8 mouse cellular contexts compared by ENCODE assay signal in the genomic region with DNA sequence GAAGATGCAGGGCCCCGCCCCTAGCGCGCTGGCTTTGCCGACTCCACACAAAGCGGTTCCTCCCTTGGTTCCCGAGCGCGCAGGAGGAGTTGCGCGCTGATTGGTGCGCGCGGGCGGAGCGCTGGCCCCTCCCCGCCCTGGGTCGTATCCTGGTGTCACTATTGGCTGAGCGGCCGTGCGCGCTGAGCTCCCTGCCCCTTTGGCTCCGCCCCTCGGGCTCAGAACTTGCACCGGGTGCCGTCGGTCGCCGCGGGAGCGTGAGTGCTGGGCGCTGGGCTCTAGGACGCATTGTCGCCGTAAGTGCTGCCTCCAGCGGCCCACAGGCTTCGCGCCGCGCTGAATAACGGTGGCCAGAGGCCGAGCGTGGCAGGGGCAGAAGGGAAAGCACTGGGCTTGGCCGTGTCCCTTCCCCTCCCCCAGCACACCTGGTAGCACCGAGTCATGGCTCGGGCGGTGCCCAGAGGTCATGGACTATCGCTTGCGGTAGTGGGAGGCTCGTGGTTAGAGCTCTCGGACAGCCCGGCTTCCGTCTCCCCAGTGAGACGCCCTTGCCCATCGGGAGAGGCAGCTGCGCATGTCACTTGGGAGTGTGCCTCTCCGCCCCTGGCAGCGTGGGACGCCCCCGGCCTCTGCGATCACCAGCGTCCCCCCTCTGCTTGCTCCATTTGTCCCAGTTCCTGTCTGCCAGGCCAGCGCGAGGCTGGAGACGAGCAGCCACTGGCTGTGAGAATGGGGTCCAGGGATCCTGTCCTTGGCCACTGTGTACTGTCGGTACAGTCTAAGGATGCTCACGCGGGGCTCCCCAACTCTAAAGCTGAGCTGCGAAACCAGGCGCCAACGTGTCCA. TPM values are rescaled to one million over a fixed set of nuclear protein-coding genes. Genes with fewer than 3 reads are reported as not detected.
DNase-seq lines count a peak whose midpoint lies in the region; ATAC-seq lines count a peak whose summit lies in the region.

A gene (plus strand): TSS at position 208 of the 846 bp plus-strand sequence.

- H3K27ac ChIP-seq in hindbrain, embryonic 15.5 days (replicated peaks): peak within 1 kb of the TSS; percentile 75

- no peaks in the 10 kb centered on the region for H3K9me3 ChIP-seq in hindbrain, embryonic 15.5 days

- H3K4me2 ChIP-seq in hindbrain, embryonic 15.5 days: peak within 1 kb of the TSS; percentile 88

- DNase-seq in T-cell, adult 2 months (ENCODE audit: low spot score): peak; percentile 95
- DNase-seq in cerebellum, postnatal 36 days: peak; percentile 89 to 94
- peak; percentile 92 to 96 for DNase-seq in frontal cortex, postnatal 36 days (ENCODE audit: low spot score in 2 of 2)
- DNase-seq in left cerebral cortex, adult 11 months (ENCODE audit: low spot score): peak; percentile 92
- DNase-seq in lung, postnatal 4 days: peak; percentile 93 to 96
- peak; percentile 76 for DNase-seq in retina, postnatal 7 days (ENCODE audit: low read depth, low spot score)
- DNase-seq in urinary bladder, adult 2 months (ENCODE audit: low spot score): peak; percentile 81

- H3K27me3 ChIP-seq in hindbrain, embryonic 15.5 days: no peaks in the 10 kb centered on the region

- peak within 1 kb of the TSS; percentile 74 for H3K9ac ChIP-seq in hindbrain, embryonic 15.5 days

- WGBS in hindbrain, embryonic 15.5 days: under 1% methylated on average over 70 of the region's 70 CpGs

- H3K4me1 ChIP-seq in hindbrain, embryonic 15.5 days (replicated peaks): peaks cover 18% of the 10 kb centered on the region

- H3K4me3 ChIP-seq in hindbrain, embryonic 15.5 days: peak within 1 kb of the TSS; percentile 75

- ATAC-seq in hindbrain, embryonic 15.5 days (ENCODE audit: low FRiP score, low read depth): peak; percentile 98

- no peaks in the 10 kb centered on the region for H3K36me3 ChIP-seq in hindbrain, embryonic 15.5 days

RNA-seq across cellular contexts. Expression of the gene that starts here (rescaled TPM):
- 15.6 and 17.8 TPM in 2 replicates for polyA plus RNA-seq in hindbrain, embryonic 15.5 days (2015; fragmentation: Nextera tagmentation; extraction: Ambion mirVana)
- polyA plus RNA-seq in urinary bladder, adult 2 months (2012; rRNA removed): 11.8 and 12.6 TPM in 2 replicates

Comparison
In these comparisons a context has a peak if more than half of its experiments do, and no peak if none do; other contexts are left out.
1. Peak in every context shown above with its lines: DNase-seq, ATAC-seq, H3K4me3 ChIP-seq and H3K27ac ChIP-seq.